ENCODE assay signal across 8 mouse cellular contexts in the genomic region with DNA sequence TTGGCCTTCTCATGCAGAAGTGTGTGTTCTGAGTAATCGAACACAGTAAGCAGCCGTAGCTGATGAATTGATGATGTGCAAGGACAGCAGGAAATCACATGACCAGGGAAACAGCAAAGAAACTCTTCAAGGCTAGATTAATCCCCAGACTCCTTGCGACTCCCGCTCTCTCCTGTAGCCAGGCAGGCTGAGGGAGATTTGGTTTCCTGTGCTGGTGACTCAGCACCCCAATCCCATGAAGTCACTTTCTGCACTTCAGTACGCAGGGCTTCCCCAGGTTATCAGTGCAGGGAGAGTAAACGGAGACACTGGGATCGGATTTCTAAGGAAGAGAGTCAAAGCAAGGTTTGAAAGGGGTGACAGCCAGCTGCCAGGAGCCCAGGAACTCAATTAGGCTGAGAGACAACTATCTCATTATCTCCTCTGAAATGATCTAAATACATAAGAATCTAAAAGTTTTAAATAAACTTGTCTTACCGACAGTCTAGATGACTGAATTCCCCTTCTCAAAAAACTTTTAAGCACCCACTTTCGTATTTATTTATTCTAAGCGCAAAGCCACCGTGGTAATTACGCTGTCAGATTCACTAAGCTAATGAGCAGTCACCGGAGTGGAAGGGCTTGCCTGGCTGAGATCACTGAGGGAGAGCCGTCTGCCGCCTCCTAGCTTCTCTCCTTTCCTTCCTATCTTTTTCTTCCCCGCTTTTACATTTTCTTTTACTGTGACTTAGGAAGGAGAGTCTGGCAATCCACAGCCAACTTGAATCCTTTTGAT.
DNase-seq lines count a peak whose midpoint lies in the region; ATAC-seq and TF ChIP-seq lines count a peak whose summit lies in the region.

No protein-coding gene starts in this region.

- no peaks in the 10 kb centered on the region for H3K27me3 ChIP-seq in heart, embryonic 16.5 days (ENCODE audit: control insufficient read depth, insufficient read depth, low read length)
- H3K27me3 ChIP-seq in forebrain, postnatal 0 days (ENCODE audit: insufficient read depth, low read length): no peaks in the 10 kb centered on the region
- 0 out of 2 replicates have a peak, but pooled peaks cover 2% of the 10 kb centered on the region for H3K27me3 ChIP-seq in midbrain, embryonic 13.5 days

- H3K4me2 ChIP-seq in heart, embryonic 16.5 days (ENCODE audit: low read depth, low read length): peak overlapping the region; percentile 43
- H3K4me2 ChIP-seq in forebrain, postnatal 0 days (ENCODE audit: low read depth): peak overlapping the region; percentile 9; the same call in 1 of the 2 replicates
- H3K4me2 ChIP-seq in midbrain, embryonic 13.5 days (replicated peaks): peak overlapping the region; percentile 35

- 0 out of 2 replicates have a peak, but pooled peaks cover 2% of the 10 kb centered on the region for H3K4me1 ChIP-seq in heart, embryonic 16.5 days (ENCODE audit: control insufficient read depth, insufficient read depth, low read length)
- 0 out of 2 replicates have a peak, but pooled peaks cover 3% of the 10 kb centered on the region for H3K4me1 ChIP-seq in forebrain, postnatal 0 days (ENCODE audit: insufficient read depth)
- H3K4me1 ChIP-seq in midbrain, embryonic 13.5 days (replicated peaks): peaks cover 20% of the 10 kb centered on the region

- H3K27ac ChIP-seq in heart, embryonic 16.5 days (ENCODE audit: low read length): no peak overlapping the region
- H3K27ac ChIP-seq in forebrain, postnatal 0 days (ENCODE audit: low read depth, low read length): no peak overlapping the region
- peak overlapping the region; percentile 27; the same call in 1 of the 2 replicates for H3K27ac ChIP-seq in midbrain, embryonic 13.5 days

- ATAC-seq in heart, embryonic 16.5 days (replicated peaks; ENCODE audit: extremely low read depth, insufficient read depth, low FRiP score): no peak
- ATAC-seq in forebrain, postnatal 0 days: peak; percentile 84
- ATAC-seq in midbrain, embryonic 13.5 days: peak; percentile 77; the same call in 1 of the 2 replicates
- ATAC-seq in megakaryocyte progenitor cell, adult 5-6 weeks (replicated peaks; ENCODE audit: poor library complexity): no peak
- no peak for ATAC-seq in frontal cortex, adult (ENCODE audit: low TSS enrichment)

- no peak overlapping the region for H3K9ac ChIP-seq in heart, embryonic 16.5 days (ENCODE audit: low read length)
- no peak overlapping the region for H3K9ac ChIP-seq in forebrain, postnatal 0 days
- H3K9ac ChIP-seq in midbrain, embryonic 13.5 days (replicated peaks): no peak overlapping the region

- WGBS in heart, embryonic 16.5 days: 14% methylated on average over 16 of the region's 16 CpGs
- WGBS in forebrain, postnatal 0 days: 5% methylated on average over 16 of the region's 16 CpGs
- WGBS in midbrain, embryonic 13.5 days: 4% methylated on average over 16 of the region's 16 CpGs

- no peaks in the 10 kb centered on the region for H3K36me3 ChIP-seq in heart, embryonic 16.5 days (ENCODE audit: control insufficient read depth, insufficient read depth)
- H3K36me3 ChIP-seq in forebrain, postnatal 0 days (ENCODE audit: insufficient read depth): no peaks in the 10 kb centered on the region
- no peaks in the 10 kb centered on the region for H3K36me3 ChIP-seq in midbrain, embryonic 13.5 days

- peak overlapping the region; percentile 12 for H3K4me3 ChIP-seq in heart, embryonic 16.5 days (ENCODE audit: low read length)
- no peak overlapping the region for H3K4me3 ChIP-seq in forebrain, postnatal 0 days (ENCODE audit: low read depth, low read length)
- H3K4me3 ChIP-seq in midbrain, embryonic 13.5 days (replicated peaks): no peak overlapping the region

- DNase-seq in heart, postnatal 4 days: no peak
- peak; percentile 67 for DNase-seq in brain, adult 2 months (ENCODE audit: low read depth, low spot score)
- peak; percentile 61 for DNase-seq in forebrain, postnatal 0 days
- DNase-seq in urinary bladder, postnatal 10 days (ENCODE audit: low spot score): no peak

- no peak for TF ChIP-seq CTCF in forebrain, postnatal 0 days (IDR thresholded peaks at IDR 0.05; ENCODE audit: low read depth)

- peaks cover 6% of the 10 kb centered on the region for H3K9me3 ChIP-seq in heart, embryonic 16.5 days (replicated peaks; ENCODE audit: control insufficient read depth, low read length)
- H3K9me3 ChIP-seq in forebrain, postnatal 0 days (ENCODE audit: low read length): no peaks in the 10 kb centered on the region
- H3K9me3 ChIP-seq in midbrain, embryonic 13.5 days: peaks cover 6% of the 10 kb centered on the region

Comparison
In these comparisons a context has a peak if more than half of its experiments do, and no peak if none do; other contexts are left out.
1. ATAC-seq: peak in forebrain, postnatal 0 days (single experiment) and midbrain, embryonic 13.5 days (single experiment); none in heart, embryonic 16.5 days (single experiment), megakaryocyte progenitor cell, adult 5-6 weeks (single experiment) and frontal cortex, adult (single experiment).
2. DNase-seq: peak in brain, adult 2 months (single experiment) and forebrain, postnatal 0 days (single experiment); none in heart, postnatal 4 days (single experiment) and urinary bladder, postnatal 10 days (single experiment).
3. Peak in every context shown above with its lines, with median percentiles within 50 percentile points of each other: H3K4me2 ChIP-seq.